Mouse (Mus musculus): ENCODE measurements around the gene Minos1.

The Minos1 gene

GRCm38 (mm10) chr4:139064831-139065230 lies 66.1 kb downstream of the Minos1 start:
- no peak for DNase-seq (ENCODE audit: low spot score in 2 of 2)

- DNase-seq (ENCODE audit: low spot score in 2 of 2): no peak
Observed at GRCm38 (mm10) chr4:139059569-139059968, 71.3 kb downstream of the Minos1 start.

GRCm38 (mm10) chr4:139058029-139058428 lies 72.9 kb downstream of the Minos1 start:
- no peak for DNase-seq (ENCODE audit: low spot score in 2 of 2)

GRCm38 (mm10) chr4:139057291-139057690 lies 73.6 kb downstream of the Minos1 start:
- no peak for DNase-seq (ENCODE audit: low spot score in 2 of 2)

DNA sequence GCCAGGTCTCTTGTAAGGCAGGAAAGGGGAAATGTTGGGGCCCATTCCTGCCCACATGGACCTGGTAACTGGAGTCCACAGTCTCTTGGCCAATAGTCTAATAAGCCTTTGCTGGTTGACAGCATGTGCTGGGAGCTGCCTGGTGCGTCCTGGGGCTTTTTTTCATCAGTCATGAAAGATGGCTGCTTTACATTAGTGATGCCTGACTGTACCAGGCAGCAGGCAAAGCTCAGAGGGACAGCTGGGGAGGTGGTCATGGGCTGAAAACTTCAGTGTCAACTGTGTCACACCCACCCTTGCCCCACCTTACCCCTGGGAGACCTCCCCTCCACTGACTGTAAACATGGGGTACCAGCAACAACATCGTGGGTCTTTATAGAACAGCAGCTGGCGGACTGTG lies 75.2 kb downstream of the Minos1 start:
- DNase-seq (ENCODE audit: low spot score in 2 of 2): no peak

GRCm38 (mm10) chr4:139055336-139055735 lies 75.6 kb downstream of the Minos1 start:
- DNase-seq (ENCODE audit: low spot score in 2 of 2): peak in 1 of 2 experiments; percentile 70

- peak; percentile 88 to 89 for DNase-seq (ENCODE audit: low spot score in 2 of 2)
Observed at GRCm38 (mm10) chr4:139054300-139054923, 76.5 kb downstream of the Minos1 start.

DNA sequence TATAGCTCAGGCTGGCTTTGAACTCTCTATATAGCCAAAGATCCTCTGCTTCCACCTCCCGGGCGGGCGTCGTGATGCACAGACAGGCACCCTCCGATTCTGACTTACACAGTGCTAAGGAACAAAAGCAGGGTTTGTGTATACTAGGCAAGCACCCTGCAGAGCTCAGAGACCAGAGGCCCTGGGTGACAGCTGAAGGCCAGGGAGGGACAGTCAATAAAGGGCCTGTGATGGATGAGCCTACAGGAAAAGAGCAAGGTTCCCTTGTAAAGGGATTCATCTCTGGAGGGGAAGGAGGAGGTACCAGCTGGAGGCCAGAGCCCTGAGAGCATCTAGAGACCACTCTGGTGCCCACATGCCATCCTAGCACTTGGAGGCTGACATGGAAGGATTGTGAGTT lies 77.5 kb downstream of the Minos1 start:
- no peak for DNase-seq (ENCODE audit: low spot score in 2 of 2)

DNA sequence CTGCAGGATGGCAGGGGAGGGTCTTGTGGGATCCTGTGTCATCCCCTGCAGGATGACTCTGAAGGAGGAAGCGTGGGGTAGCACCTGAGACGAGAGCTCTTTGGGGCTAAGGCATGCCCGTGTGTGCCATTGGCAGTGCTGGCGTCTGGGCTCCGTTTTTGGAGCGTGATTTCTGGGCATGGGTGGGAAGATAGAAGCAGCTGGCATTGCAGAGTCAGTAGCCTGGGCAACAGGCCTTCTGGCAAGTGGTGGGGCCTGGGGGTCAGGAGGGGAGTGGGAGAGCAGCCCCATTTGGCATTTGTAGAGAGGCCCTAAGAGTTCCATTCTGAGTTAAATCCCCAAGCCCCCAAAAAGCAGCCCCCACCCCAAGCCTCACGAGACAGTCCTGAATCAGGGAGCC lies 78.1 kb downstream of the Minos1 start:
- DNase-seq (ENCODE audit: low spot score in 2 of 2): no peak
